Mouse (Mus musculus) kidney, embryonic 14.5 days (tissue): ENCODE measurements around the gene Cacna2d4. TPM values are rescaled to one million over a fixed set of nuclear protein-coding genes. Genes with fewer than 3 reads are reported as not detected.

Experiments used
- ATAC-seq: fragments of 200-750 bp; cut with Nextera tagmentation; 2 replicates; pipeline ENCODE4 v1.8.0; 2017; ENCODE audit warnings: moderate number of reproducible peaks, mild to moderate bottlenecking, moderate TSS enrichment, moderate library complexity; ENCODE audit not compliant: low FRiP score, low TSS enrichment
- H3K27ac ChIP-seq: fragments of 300-500 bp; sonication (generic); 2 replicates; pipeline ENCODE4 v1.5.1; 2014; ENCODE audit warnings: low read depth, mild to moderate bottlenecking, low read length, moderate library complexity, mixed read lengths
- H3K27me3 ChIP-seq: fragments of 300-500 bp; sonication (generic); 2 replicates; pipeline ENCODE4 v1.6.1; 2014; ENCODE audit warnings: mild to moderate bottlenecking, low read length; ENCODE audit not compliant: control insufficient read depth, insufficient read depth
- H3K36me3 ChIP-seq: fragments of 300-500 bp; sonication (generic); 2 replicates; pipeline ENCODE4 v1.6.1; 2014; ENCODE audit warnings: low read length, mixed read lengths; ENCODE audit not compliant: control insufficient read depth, insufficient read depth
- H3K4me1 ChIP-seq: fragments of 300-500 bp; sonication (generic); 2 replicates; pipeline ENCODE4 v1.6.1; 2014; ENCODE audit warnings: low read length, mixed read lengths; ENCODE audit not compliant: control insufficient read depth, insufficient read depth
- H3K4me2 ChIP-seq: fragments of 300-500 bp; sonication (generic); replicated peaks from 2 replicates; pipeline ENCODE4 v1.6.1; 2014; ENCODE audit warnings: low read depth, mild to moderate bottlenecking, low read length
- H3K4me3 ChIP-seq: fragments of 300-500 bp; sonication (generic); 2 replicates; pipeline ENCODE4 v1.5.1; 2014; ENCODE audit warnings: mild to moderate bottlenecking, low read length
- H3K9ac ChIP-seq: fragments of 300-500 bp; sonication (generic); 2 replicates; pipeline ENCODE4 v1.6.1; 2014; ENCODE audit warnings: low read depth, mild to moderate bottlenecking, low read length, moderate library complexity
- H3K9me3 ChIP-seq: fragments of 300-500 bp; sonication (generic); 2 replicates; pipeline ENCODE4 v1.6.1; 2016; ENCODE audit warnings: low read length; ENCODE audit not compliant: control insufficient read depth
- WGBS: fragments of 180-500 bp; shearing (Covaris S2); extraction: QIAGEN DNeasy Blood & Tissue Kit; methylation state at CpG from one replicate; pipeline ENCODE4 v1.1.7; 2014; 5-methylcytosine and 5-hydroxymethylcytosine counted together
- polyA plus RNA-seq: library from polyadenylated mRNA; unstranded; fragments of >200 nt; fragmentation: Nextera tagmentation; extraction: Ambion mirVana; gene quantifications from 2 replicates; pipeline ENCODE4 v1.2.1, GENCODE M21; 2014

Cacna2d4 gene
- polyA plus RNA-seq = 0.03 TPM in 1 of 2 replicates, not detected in the other

DNA sequence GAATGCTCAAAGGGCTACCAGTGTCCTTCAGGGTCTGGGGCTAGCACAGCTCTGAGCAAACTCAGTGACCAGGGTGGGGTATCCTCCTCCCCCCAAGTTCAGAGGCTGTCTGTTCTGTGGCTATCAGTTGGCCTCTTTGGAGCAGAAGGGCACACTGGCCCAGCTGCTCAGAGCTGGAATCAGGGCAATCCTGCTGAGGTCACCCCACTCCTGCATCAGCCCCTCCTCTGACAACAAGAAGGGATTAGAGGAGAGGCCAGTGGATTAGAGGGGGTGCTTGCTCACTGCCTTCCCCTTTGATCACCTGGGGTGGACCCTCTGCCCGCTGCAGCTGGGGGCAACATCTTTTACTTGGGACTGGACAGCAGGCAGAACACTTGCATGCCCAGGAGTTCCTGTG is at the start of gene Cacna2d4:
Cacna2d4 (plus strand) TSS at position 286 of the 400 bp plus-strand sequence.
- H3K9ac ChIP-seq = no peak within 1 kb of the TSS
- H3K27me3 ChIP-seq = no peaks in the 10 kb centered on the region
- WGBS = 50% methylated on average over 1 of the region's 1 CpGs
- no peaks in the 10 kb centered on the region for H3K4me1 ChIP-seq
- H3K4me3 ChIP-seq = no peak within 1 kb of the TSS
- no peak within 1 kb of the TSS for H3K4me2 ChIP-seq
- no peaks in the 10 kb centered on the region for H3K9me3 ChIP-seq
- H3K36me3 ChIP-seq = no peaks in the 10 kb centered on the region
- ATAC-seq = no peak
- no peak within 1 kb of the TSS for H3K27ac ChIP-seq

- peaks cover 9% of the 10 kb centered on the region; the same call in 1 of the 2 replicates for H3K36me3 ChIP-seq
- no peaks in the 10 kb centered on the region for H3K9me3 ChIP-seq
- WGBS = 65% methylated on average over 8 of the region's 8 CpGs
- H3K9ac ChIP-seq = no peak overlapping the region
- H3K4me2 ChIP-seq = no peak overlapping the region
- no peak overlapping the region for H3K27ac ChIP-seq
- no peak overlapping the region for H3K4me3 ChIP-seq
- H3K4me1 ChIP-seq = no peaks in the 10 kb centered on the region
- no peaks in the 10 kb centered on the region for H3K27me3 ChIP-seq
- ATAC-seq = no peak
These were observed 49.7 kb upstream of the Cacna2d4 start for GRCm38 (mm10) chr6:119186658-119187057.

GRCm38 (mm10) chr6:119187631-119188030 is 48.7 kb upstream of the Cacna2d4 start:
- Histone ChIP-seq H3K27me3 (no peaks in the 10 kb centered on the region), H3K9ac (no peak overlapping the region), H3K4me1 (no peaks in the 10 kb centered on the region), H3K27ac (no peak overlapping the region), H3K9me3 (no peaks in the 10 kb centered on the region), H3K36me3 (peaks cover 16% of the 10 kb centered on the region; the same call in 1 of the 2 replicates), H3K4me2 (no peak overlapping the region), H3K4me3 (no peak overlapping the region)
- WGBS = 77% methylated on average over 6 of the region's 6 CpGs
- no peak for ATAC-seq

DNA sequence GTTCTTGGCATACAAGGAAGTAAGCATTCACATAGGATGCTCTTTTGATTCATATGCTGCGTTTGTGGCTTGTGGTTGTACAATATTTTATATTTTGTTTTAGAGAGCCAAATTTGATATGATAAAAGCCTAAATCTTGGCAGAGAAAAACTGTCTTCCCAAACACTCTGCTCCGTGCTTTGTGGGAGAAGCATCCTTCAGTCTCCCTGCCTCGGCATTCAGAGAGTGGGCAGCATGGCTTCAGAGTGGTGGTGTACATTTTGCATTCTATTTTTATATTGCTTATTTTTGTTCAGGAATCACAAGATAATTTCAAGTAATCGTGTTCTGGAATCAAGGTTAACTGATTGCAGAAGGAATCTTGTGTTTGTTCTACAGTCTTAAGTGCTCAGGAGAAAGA is 44.8 kb upstream of the Cacna2d4 start:
- Histone ChIP-seq H3K4me1 (no peaks in the 10 kb centered on the region), H3K4me2 (no peak overlapping the region), H3K27me3 (no peaks in the 10 kb centered on the region), H3K36me3 (peaks cover 12% of the 10 kb centered on the region; the same call in 1 of the 2 replicates), H3K4me3 (no peak overlapping the region), H3K9me3 (no peaks in the 10 kb centered on the region), H3K9ac (no peak overlapping the region), H3K27ac (no peak overlapping the region)
- WGBS = 93% methylated on average over 4 of the region's 4 CpGs
- no peak for ATAC-seq

DNA sequence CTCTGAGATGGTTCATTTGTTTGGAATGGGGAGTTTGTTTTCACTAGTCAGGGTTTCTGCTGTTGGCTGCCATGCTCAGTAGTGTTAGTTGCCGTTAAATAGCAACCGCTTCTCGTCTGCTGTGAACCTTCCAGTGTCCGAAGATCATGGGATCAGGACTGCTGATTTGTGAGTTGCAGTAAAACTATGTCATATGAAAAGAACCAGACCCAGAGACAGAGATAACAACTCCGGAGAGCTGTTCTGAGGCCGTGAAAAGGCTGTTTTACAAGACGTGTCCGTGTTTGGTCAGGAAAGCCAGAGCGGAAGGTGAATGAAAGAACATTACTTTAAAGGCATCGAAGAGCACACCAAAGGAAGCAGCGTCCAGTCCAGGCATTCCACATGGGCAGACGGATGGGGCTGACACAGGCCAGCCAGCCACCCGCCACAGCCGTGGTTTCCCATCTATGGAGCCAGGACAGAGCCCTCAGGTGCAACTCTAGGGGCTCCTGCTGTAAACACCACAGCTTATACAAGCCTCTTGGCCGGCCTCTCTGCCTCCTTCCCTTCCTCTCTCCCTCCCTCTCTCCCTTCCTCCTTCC is 42.7 kb upstream of the Cacna2d4 start:
- no peak for ATAC-seq
- 47% methylated on average over 15 of the region's 15 CpGs for WGBS

GRCm38 (mm10) chr6:119194161-119194560 is 42.2 kb upstream of the Cacna2d4 start:
- Histone ChIP-seq H3K27ac (no peak overlapping the region), H3K9ac (no peak overlapping the region), H3K4me2 (no peak overlapping the region), H3K4me1 (no peaks in the 10 kb centered on the region), H3K9me3 (no peaks in the 10 kb centered on the region), H3K27me3 (no peaks in the 10 kb centered on the region), H3K4me3 (no peak overlapping the region), H3K36me3 (peaks cover 12% of the 10 kb centered on the region; the same call in 1 of the 2 replicates)
- ATAC-seq = no peak
- 55% methylated on average over 9 of the region's 9 CpGs for WGBS

More for the DNA sequence above, 42.7 kb upstream of the Cacna2d4 start:
- Histone ChIP-seq H3K4me2 (no peak overlapping the region), H3K4me3 (no peak overlapping the region), H3K9me3 (no peaks in the 10 kb centered on the region), H3K4me1 (no peaks in the 10 kb centered on the region), H3K27me3 (no peaks in the 10 kb centered on the region), H3K9ac (no peak overlapping the region), H3K27ac (no peak overlapping the region), H3K36me3 (peaks cover 12% of the 10 kb centered on the region; the same call in 1 of the 2 replicates)

GRCm38 (mm10) chr6:119194601-119195000 is 41.7 kb upstream of the Cacna2d4 start:
- no peak overlapping the region for H3K27ac ChIP-seq
- no peaks in the 10 kb centered on the region for H3K4me1 ChIP-seq
- H3K36me3 ChIP-seq = peaks cover 12% of the 10 kb centered on the region; the same call in 1 of the 2 replicates
- no peaks in the 10 kb centered on the region for H3K9me3 ChIP-seq
- no peak for ATAC-seq
- 85% methylated on average over 7 of the region's 7 CpGs for WGBS
- H3K4me2 ChIP-seq = no peak overlapping the region
- no peak overlapping the region for H3K4me3 ChIP-seq
- H3K27me3 ChIP-seq = no peaks in the 10 kb centered on the region
- H3K9ac ChIP-seq = no peak overlapping the region

DNA sequence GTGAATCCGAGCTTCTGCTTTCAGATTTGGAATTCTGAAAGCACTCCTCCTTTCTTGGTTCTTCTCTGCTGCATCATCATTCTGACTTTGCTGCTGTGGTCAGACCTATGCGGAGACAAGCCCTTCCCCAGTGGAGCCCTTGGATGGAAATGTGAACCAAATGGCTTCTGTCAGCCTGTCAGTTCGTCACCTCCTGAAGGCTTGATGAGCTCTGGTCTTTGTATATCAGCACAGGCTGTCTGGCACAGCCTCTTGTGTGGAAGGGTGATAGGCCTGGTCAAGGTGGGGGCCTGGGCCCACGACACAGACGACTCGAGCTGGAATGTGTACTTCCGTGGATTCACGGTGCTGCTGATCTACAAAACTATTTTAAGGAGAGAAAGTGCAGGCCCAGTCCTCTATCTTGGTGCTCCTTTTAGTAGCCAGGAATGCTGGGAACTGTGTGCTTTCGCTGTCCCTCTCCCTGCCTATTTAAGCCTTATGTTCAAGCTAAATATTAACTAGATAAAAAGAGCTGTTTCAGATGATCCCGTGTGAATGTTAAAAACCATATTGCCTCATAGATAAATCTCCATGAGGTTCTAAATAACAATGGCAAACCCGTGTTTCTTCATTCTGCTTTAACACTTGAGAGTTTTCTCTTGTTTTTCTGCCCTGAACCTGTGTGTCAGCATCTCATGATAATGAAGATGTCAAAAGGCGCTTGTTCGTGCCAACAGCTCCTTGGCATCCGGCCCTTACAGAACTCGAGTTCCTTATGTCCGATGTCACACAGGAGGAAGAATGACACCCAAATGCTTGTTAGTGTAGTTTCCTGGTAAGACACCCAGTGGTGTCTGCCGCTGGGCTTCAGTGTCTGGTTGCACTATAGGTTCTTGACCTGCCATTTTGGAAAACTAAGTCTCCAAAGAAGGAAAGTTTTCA is 39.7 kb upstream of the Cacna2d4 start, which contains the start of gene Cacna1c:
Cacna1c (minus strand) TSS at position 37 of the 924 bp plus-strand sequence.
- ATAC-seq = no peak
- Histone ChIP-seq H3K36me3 (peaks cover 12% of the 10 kb centered on the region; the same call in 1 of the 2 replicates), H3K4me2 (no peak within 1 kb of the TSS), H3K27ac (no peak within 1 kb of the TSS), H3K4me3 (no peak within 1 kb of the TSS), H3K9me3 (no peaks in the 10 kb centered on the region), H3K4me1 (no peaks in the 10 kb centered on the region), H3K9ac (no peak within 1 kb of the TSS), H3K27me3 (no peaks in the 10 kb centered on the region)
- 54% methylated on average over 17 of the region's 17 CpGs for WGBS
